ENCODE assay signal across 11 mouse cellular contexts in the genomic region with DNA sequence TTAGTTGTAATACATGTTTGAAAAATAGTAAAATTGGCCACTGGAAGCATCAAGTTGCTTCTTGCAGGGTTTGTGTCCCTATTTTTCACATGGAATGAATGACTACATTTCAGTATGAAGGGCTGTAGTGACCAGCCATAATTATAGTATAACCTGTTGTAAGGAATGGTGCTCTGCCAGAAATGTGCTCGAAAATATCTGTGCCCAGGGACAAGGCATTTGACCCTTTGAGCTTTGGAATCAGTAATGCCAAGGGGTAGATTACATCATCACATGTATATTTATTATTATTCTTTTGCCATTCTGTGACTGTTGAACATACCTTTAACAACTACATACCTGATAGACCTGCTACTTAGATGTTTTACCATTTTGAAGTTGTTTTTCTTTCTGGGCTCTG. TPM values are rescaled to one million over a fixed set of nuclear protein-coding genes. Genes with fewer than 3 reads are reported as not detected.
A peak's percentile ranks its signal among the peaks of the same experiment; 100 is the strongest.
DNase-seq lines count a peak whose midpoint lies in the region; ATAC-seq and TF ChIP-seq lines count a peak whose summit lies in the region.
"Had no signal": no experiment of that assay in that cellular context is flagged by ENCODE, and none has a peak within 500 bp of the region (broad histone marks: within the 10 kb centered on the region; RNA-seq: fewer than 3 reads in every experiment).

No protein-coding gene starts in this region.

- peaks cover 11% of the 10 kb centered on the region; the same call in 1 of the 2 replicates for H3K4me1 ChIP-seq in heart, embryonic 10.5 days
- peaks cover 3% of the 10 kb centered on the region; the same call in 1 of the 2 replicates for H3K4me1 ChIP-seq in lung, postnatal 0 days (ENCODE audit: insufficient read depth, low read depth, low read length)
- peaks cover 53% of the 10 kb centered on the region for H3K4me1 ChIP-seq in liver, embryonic 12.5 days
- peaks cover 17% of the 10 kb centered on the region for H3K4me1 ChIP-seq in stomach, embryonic 16.5 days (ENCODE audit: control insufficient read depth, insufficient read depth, low read length)

- no peak overlapping the region for H3K27ac ChIP-seq in heart, embryonic 10.5 days
- no peak overlapping the region for H3K27ac ChIP-seq in lung, postnatal 0 days (ENCODE audit: low read length)
- no peak overlapping the region for H3K27ac ChIP-seq in liver, embryonic 12.5 days
- H3K27ac ChIP-seq in stomach, embryonic 16.5 days (ENCODE audit: low read length) = no peak overlapping the region
- H3K27ac ChIP-seq: macrophage had no signal

- H3K4me3 ChIP-seq in heart, embryonic 10.5 days = peak overlapping the region; percentile 80
- no peak overlapping the region for H3K4me3 ChIP-seq in lung, postnatal 0 days (ENCODE audit: low read depth, low read length)
- peak overlapping the region; percentile 85; the same call in 1 of the 2 replicates for H3K4me3 ChIP-seq in liver, embryonic 12.5 days
- peak overlapping the region; percentile 6; the same call in 1 of the 2 replicates for H3K4me3 ChIP-seq in stomach, embryonic 16.5 days (replicated peaks; ENCODE audit: low read length)

- 62% methylated on average over 1 of the region's 1 CpGs for WGBS in heart, embryonic 10.5 days
- 29% methylated on average over 1 of the region's 1 CpGs for WGBS in lung, postnatal 0 days
- 75% methylated on average over 1 of the region's 1 CpGs for WGBS in liver, embryonic 12.5 days (ENCODE audit: insufficient replicate concordance)
- 51% methylated on average over 1 of the region's 1 CpGs for WGBS in stomach, embryonic 16.5 days

- peak overlapping the region; percentile 86; the same call in 1 of the 2 replicates for H3K4me2 ChIP-seq in lung, postnatal 0 days (replicated peaks; ENCODE audit: low read depth, low read length)
- peak overlapping the region; percentile 86 for H3K4me2 ChIP-seq in liver, embryonic 12.5 days
- peak overlapping the region; percentile 60 for H3K4me2 ChIP-seq in stomach, embryonic 16.5 days (ENCODE audit: low read depth, low read length)

- intact Hi-C loops in heart, postnatal 10 days (cut with DNase I) = loop anchor here (10.0 kb wide), 1 partner anchor 868 kb away; no protein-coding TSS in a partner anchor

- TF ChIP-seq CTCF in lung, postnatal 0 days (IDR thresholded peaks at IDR 0.05) = no peak

- DNase-seq in heart, embryonic 10.5 days (ENCODE audit: low spot score) = no peak
- no peak for DNase-seq in heart, postnatal 10 days
- DNase-seq in lung, postnatal 0 days (ENCODE audit: low spot score) = no peak
- no peak for DNase-seq in lung, postnatal 4 days
- DNase-seq in cerebellum, adult 9-10 months = no peak
- no peak for DNase-seq in spleen, postnatal 36 days (ENCODE audit: low spot score in 2 of 2)
- DNase-seq: B cell, adult 2 months; spleen, adult 18-20 months had no signal

- H3K9me3 ChIP-seq in heart, embryonic 10.5 days = no peaks in the 10 kb centered on the region
- no peaks in the 10 kb centered on the region for H3K9me3 ChIP-seq in lung, postnatal 0 days (ENCODE audit: low read length)
- no peaks in the 10 kb centered on the region for H3K9me3 ChIP-seq in liver, embryonic 12.5 days (replicated peaks)
- no peaks in the 10 kb centered on the region for H3K9me3 ChIP-seq in stomach, embryonic 16.5 days (replicated peaks; ENCODE audit: control insufficient read depth, low read length)

- no peaks in the 10 kb centered on the region for H3K36me3 ChIP-seq in heart, embryonic 10.5 days
- no peaks in the 10 kb centered on the region for H3K36me3 ChIP-seq in lung, postnatal 0 days (ENCODE audit: insufficient read depth, low read length)
- H3K36me3 ChIP-seq in liver, embryonic 12.5 days = no peaks in the 10 kb centered on the region
- H3K36me3 ChIP-seq in stomach, embryonic 16.5 days (ENCODE audit: control insufficient read depth, insufficient read depth, low read length) = no peaks in the 10 kb centered on the region

- no peak overlapping the region for H3K9ac ChIP-seq in lung, postnatal 0 days (replicated peaks; ENCODE audit: low read depth)
- peak overlapping the region; percentile 54; the same call in 1 of the 2 replicates for H3K9ac ChIP-seq in liver, embryonic 12.5 days
- peak overlapping the region; percentile 16; the same call in 1 of the 2 replicates for H3K9ac ChIP-seq in stomach, embryonic 16.5 days (ENCODE audit: low read length)

- no peak for TF ChIP-seq EP300 in lung, postnatal 0 days (IDR thresholded peaks at IDR 0.05)

- ATAC-seq in lung, postnatal 0 days = no peak
- no peak for ATAC-seq in liver, embryonic 12.5 days
- no peak for ATAC-seq in stomach, embryonic 16.5 days (ENCODE audit: insufficient read depth, low FRiP score)

- no peaks in the 10 kb centered on the region for H3K27me3 ChIP-seq in heart, embryonic 10.5 days (ENCODE audit: insufficient read depth, poor library complexity, severe bottlenecking)
- H3K27me3 ChIP-seq in lung, postnatal 0 days (replicated peaks; ENCODE audit: insufficient read depth, low read length) = no peaks in the 10 kb centered on the region
- no peaks in the 10 kb centered on the region for H3K27me3 ChIP-seq in liver, embryonic 12.5 days (replicated peaks)
- H3K27me3 ChIP-seq in stomach, embryonic 16.5 days (ENCODE audit: control insufficient read depth, insufficient read depth, low read length) = no peaks in the 10 kb centered on the region

RNA-seq across cellular contexts. Expression of a gene that starts 5.9 kb away (rescaled TPM):
- polyA plus RNA-seq in heart, embryonic 10.5 days (2016; fragmentation: Nextera tagmentation; extraction: Ambion mirVana) = 36.0 and 49.3 TPM in 2 replicates
- total RNA-seq in heart, postnatal 10 days (2021) = 100 to 1,000 TPM; 228 to 234 TPM
- 54.4 and 57.0 TPM in 2 replicates for polyA plus RNA-seq in lung, postnatal 0 days (2015; fragmentation: Nextera tagmentation; extraction: Ambion mirVana)
- polyA plus RNA-seq in liver, embryonic 12.5 days (2016; fragmentation: Nextera tagmentation; extraction: Ambion mirVana) = 47.3 and 52.6 TPM in 2 replicates
- 22.9 and 23.4 TPM in 2 replicates for polyA plus RNA-seq in stomach, embryonic 16.5 days (2015; fragmentation: Nextera tagmentation; extraction: Ambion mirVana)
